Mouse (Mus musculus): Measurements from ENCODE around the gene Pkd2l1. TPM values are rescaled to one million over a fixed set of nuclear protein-coding genes. Genes with fewer than 3 reads are reported as not detected.

Pkd2l1 gene
- polyA plus RNA-seq (2016; fragmentation: Nextera tagmentation; extraction: Ambion mirVana) = 0.14 and 0.16 TPM in 2 replicates

- DNase-seq (ENCODE audit: extremely low spot score, low spot score) = no peak
- H3K4me3 ChIP-seq = no peak within 1 kb of the TSS
- no peaks in the 10 kb centered on the region for H3K27me3 ChIP-seq (ENCODE audit: poor library complexity, severe bottlenecking)
- no peaks in the 10 kb centered on the region for H3K9me3 ChIP-seq
- 51% methylated on average over 3 of the region's 3 CpGs for WGBS
- H3K4me1 ChIP-seq = peaks cover 15% of the 10 kb centered on the region
- H3K27ac ChIP-seq = 0 out of 2 replicates have a peak within 1 kb of the TSS, but pooled peaks have one; percentile 20
- no peaks in the 10 kb centered on the region for H3K36me3 ChIP-seq (replicated peaks)
These were observed at the start of gene Pkd2l1 for GRCm38 (mm10) chr19:44192342-44192741. Gene Pkd2l1, minus strand, starts transcription at chr19:44192442.

GRCm38 (mm10) chr19:44238906-44239305 is 46.7 kb upstream of the Pkd2l1 start:
- H3K4me1 ChIP-seq = peaks cover 7% of the 10 kb centered on the region
- H3K4me3 ChIP-seq = no peak overlapping the region
- no peaks in the 10 kb centered on the region for H3K27me3 ChIP-seq (ENCODE audit: poor library complexity, severe bottlenecking)
- H3K9me3 ChIP-seq = no peaks in the 10 kb centered on the region
- no peak overlapping the region for H3K27ac ChIP-seq
- H3K36me3 ChIP-seq (replicated peaks) = no peaks in the 10 kb centered on the region
- WGBS = 78% methylated on average over 2 of the region's 2 CpGs
- DNase-seq (ENCODE audit: extremely low spot score, low spot score) = no peak

DNA sequence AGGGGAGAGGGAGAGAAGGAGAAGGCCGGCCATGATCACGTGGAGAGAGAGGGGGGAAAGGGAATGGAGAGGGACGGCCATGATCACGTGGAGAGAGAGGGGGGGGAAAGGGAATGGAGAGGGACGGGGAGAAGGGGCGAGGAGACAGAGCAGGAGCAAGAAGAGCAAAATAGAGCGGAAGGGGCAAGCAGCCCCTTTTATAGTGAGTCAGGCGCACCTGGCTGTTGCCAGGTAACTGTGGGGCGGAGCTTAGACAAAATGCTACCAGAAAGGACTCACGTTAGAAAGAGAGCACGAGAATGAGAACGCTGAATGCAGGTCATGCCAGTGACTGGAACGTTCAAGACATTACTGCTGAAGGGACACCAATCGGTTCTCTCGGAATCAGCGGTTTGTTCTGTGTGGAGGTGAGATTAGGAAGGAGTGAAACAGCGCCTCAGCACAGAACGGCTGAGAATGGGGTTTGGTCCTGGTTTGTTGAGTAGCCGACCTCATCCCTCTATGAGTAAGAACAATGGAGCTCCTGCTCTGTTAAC is 45.3 kb upstream of the Pkd2l1 start:
- 17% methylated on average over 19 of the region's 19 CpGs for WGBS
- peak; percentile 24 for DNase-seq (ENCODE audit: extremely low spot score, low spot score)
- H3K36me3 ChIP-seq (replicated peaks) = no peaks in the 10 kb centered on the region
- H3K27ac ChIP-seq = peak overlapping the region; percentile 58
- peak overlapping the region; percentile 39 for H3K4me3 ChIP-seq
- H3K9me3 ChIP-seq = no peaks in the 10 kb centered on the region
- peaks cover 7% of the 10 kb centered on the region for H3K4me1 ChIP-seq
- H3K27me3 ChIP-seq (ENCODE audit: poor library complexity, severe bottlenecking) = no peaks in the 10 kb centered on the region

DNA sequence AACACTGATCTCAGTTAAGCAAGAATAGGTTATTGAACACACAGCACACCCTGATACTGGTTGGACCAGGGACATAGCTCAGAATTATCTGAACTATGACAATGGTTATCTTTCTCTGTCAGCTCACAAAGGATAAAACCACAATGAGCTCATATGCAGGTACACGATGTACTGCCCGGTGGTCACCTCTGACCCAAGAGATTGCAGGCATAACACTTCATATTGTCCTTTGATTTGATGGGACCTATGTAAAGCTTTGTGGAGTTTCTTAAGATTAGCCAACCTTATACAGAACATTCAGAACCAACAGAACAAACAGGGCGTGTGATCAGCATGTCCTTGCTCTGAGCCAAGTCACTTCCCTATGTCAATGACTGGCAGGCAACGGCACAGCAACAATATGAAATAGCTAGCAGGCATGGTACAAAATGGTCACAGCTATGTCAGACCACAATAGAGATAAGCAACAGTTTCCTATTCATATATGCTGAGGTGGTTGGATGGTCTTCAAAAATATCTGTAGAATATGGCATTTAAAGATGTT is 39.4 kb upstream of the Pkd2l1 start:
- no peaks in the 10 kb centered on the region for H3K27me3 ChIP-seq (ENCODE audit: poor library complexity, severe bottlenecking)
- WGBS = 91% methylated on average over 4 of the region's 4 CpGs
- H3K36me3 ChIP-seq (replicated peaks) = no peaks in the 10 kb centered on the region
- H3K27ac ChIP-seq = no peak overlapping the region
- H3K4me1 ChIP-seq = no peaks in the 10 kb centered on the region
- no peak overlapping the region for H3K4me3 ChIP-seq
- H3K9me3 ChIP-seq = no peaks in the 10 kb centered on the region
- DNase-seq (ENCODE audit: extremely low spot score, low spot score) = no peak

- Histone ChIP-seq H3K4me1 (no peaks in the 10 kb centered on the region), H3K9me3 (no peaks in the 10 kb centered on the region), H3K27ac (no peak overlapping the region), H3K27me3 (ENCODE audit: poor library complexity, severe bottlenecking) (no peaks in the 10 kb centered on the region), H3K36me3 (replicated peaks) (no peaks in the 10 kb centered on the region), H3K4me3 (no peak overlapping the region)
- DNase-seq (ENCODE audit: extremely low spot score, low spot score) = no peak
- WGBS = 87% methylated on average over 3 of the region's 3 CpGs
These were observed 38.0 kb upstream of the Pkd2l1 start for GRCm38 (mm10) chr19:44230212-44230611.

GRCm38 (mm10) chr19:44229776-44230175 is 37.5 kb upstream of the Pkd2l1 start:
- no peaks in the 10 kb centered on the region for H3K27me3 ChIP-seq (ENCODE audit: poor library complexity, severe bottlenecking)
- no peaks in the 10 kb centered on the region for H3K36me3 ChIP-seq (replicated peaks)
- no peak overlapping the region for H3K4me3 ChIP-seq
- no peaks in the 10 kb centered on the region for H3K4me1 ChIP-seq
- H3K9me3 ChIP-seq = no peaks in the 10 kb centered on the region
- WGBS = 79% methylated on average over 2 of the region's 2 CpGs
- H3K27ac ChIP-seq = no peak overlapping the region
- no peak for DNase-seq (ENCODE audit: extremely low spot score, low spot score)

GRCm38 (mm10) chr19:44225728-44226127 is 33.5 kb upstream of the Pkd2l1 start:
- Histone ChIP-seq H3K4me3 (no peak overlapping the region), H3K36me3 (replicated peaks) (no peaks in the 10 kb centered on the region), H3K4me1 (no peaks in the 10 kb centered on the region), H3K27me3 (ENCODE audit: poor library complexity, severe bottlenecking) (no peaks in the 10 kb centered on the region), H3K9me3 (no peaks in the 10 kb centered on the region), H3K27ac (no peak overlapping the region)
- no peak for DNase-seq (ENCODE audit: extremely low spot score, low spot score)
- WGBS = 85% methylated on average over 5 of the region's 5 CpGs

DNA sequence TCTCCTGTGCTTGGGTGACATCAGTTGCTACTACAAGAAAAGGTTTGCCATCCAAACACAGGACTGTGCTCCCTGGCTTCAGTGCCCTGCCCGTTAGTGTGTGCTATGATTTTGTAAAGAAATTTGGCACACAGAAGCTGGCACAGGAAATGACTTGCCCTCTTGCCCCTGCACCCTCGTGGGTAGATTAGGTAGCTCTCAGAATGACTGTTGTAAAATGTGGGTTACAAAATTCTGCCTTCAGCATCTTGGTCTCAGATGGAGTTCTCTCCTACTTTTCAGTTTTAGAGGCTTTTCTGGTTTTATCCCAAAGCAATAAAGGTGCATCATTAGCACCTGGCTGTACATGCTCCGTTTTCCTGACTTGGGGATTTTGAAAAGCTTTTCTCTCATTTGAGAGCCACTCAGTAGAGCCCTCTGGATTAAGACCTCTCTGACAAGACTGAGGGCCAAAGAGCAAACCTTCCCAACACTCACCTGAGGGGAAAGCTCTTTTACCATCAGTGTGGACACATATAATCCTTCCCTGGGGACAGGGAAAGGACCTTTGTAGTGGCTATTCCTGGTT is 25.8 kb upstream of the Pkd2l1 start:
- no peak overlapping the region for H3K27ac ChIP-seq
- 80% methylated on average over 3 of the region's 3 CpGs for WGBS
- H3K4me3 ChIP-seq = no peak overlapping the region
- no peaks in the 10 kb centered on the region for H3K27me3 ChIP-seq (ENCODE audit: poor library complexity, severe bottlenecking)
- H3K36me3 ChIP-seq (replicated peaks) = no peaks in the 10 kb centered on the region
- DNase-seq (ENCODE audit: extremely low spot score, low spot score) = no peak
- no peaks in the 10 kb centered on the region for H3K4me1 ChIP-seq
- no peaks in the 10 kb centered on the region for H3K9me3 ChIP-seq

GRCm38 (mm10) chr19:44215255-44215654 is 23.0 kb upstream of the Pkd2l1 start:
- no peaks in the 10 kb centered on the region for H3K27me3 ChIP-seq (ENCODE audit: poor library complexity, severe bottlenecking)
- no peak overlapping the region for H3K4me3 ChIP-seq
- no peaks in the 10 kb centered on the region for H3K36me3 ChIP-seq (replicated peaks)
- no peaks in the 10 kb centered on the region for H3K9me3 ChIP-seq
- no peak overlapping the region for H3K27ac ChIP-seq
- H3K4me1 ChIP-seq = no peaks in the 10 kb centered on the region
- no peak for DNase-seq (ENCODE audit: extremely low spot score, low spot score)
- 77% methylated on average over 12 of the region's 12 CpGs for WGBS

- peaks cover 8% of the 10 kb centered on the region; the same call in 1 of the 2 replicates for H3K4me1 ChIP-seq
- no peak for DNase-seq (ENCODE audit: extremely low spot score, low spot score)
- whole genome bisulfite sequencing = 82% methylated on average over 2 of the region's 2 CpGs
- no peak overlapping the region for H3K27ac ChIP-seq
- no peak overlapping the region for H3K4me3 ChIP-seq
- H3K27me3 ChIP-seq (ENCODE audit: poor library complexity, severe bottlenecking) = no peaks in the 10 kb centered on the region
- no peaks in the 10 kb centered on the region for H3K9me3 ChIP-seq
- H3K36me3 ChIP-seq (replicated peaks) = no peaks in the 10 kb centered on the region
These were observed 14.8 kb upstream of the Pkd2l1 start for GRCm38 (mm10) chr19:44207079-44207478.

GRCm38 (mm10) chr19:44203015-44203564 is 10.8 kb upstream of the Pkd2l1 start, which contains the start of gene Scd3:
Gene Scd3, plus strand, starts transcription at chr19:44203269.
- H3K36me3 ChIP-seq (replicated peaks) = no peaks in the 10 kb centered on the region
- no peak for DNase-seq (ENCODE audit: extremely low spot score, low spot score)
- H3K4me3 ChIP-seq = no peak within 1 kb of the TSS
- no peaks in the 10 kb centered on the region for H3K9me3 ChIP-seq
- H3K27me3 ChIP-seq (ENCODE audit: poor library complexity, severe bottlenecking) = no peaks in the 10 kb centered on the region
- WGBS = 93% methylated on average over 9 of the region's 9 CpGs
- no peak within 1 kb of the TSS for H3K27ac ChIP-seq
- H3K4me1 ChIP-seq = no peaks in the 10 kb centered on the region

DNA sequence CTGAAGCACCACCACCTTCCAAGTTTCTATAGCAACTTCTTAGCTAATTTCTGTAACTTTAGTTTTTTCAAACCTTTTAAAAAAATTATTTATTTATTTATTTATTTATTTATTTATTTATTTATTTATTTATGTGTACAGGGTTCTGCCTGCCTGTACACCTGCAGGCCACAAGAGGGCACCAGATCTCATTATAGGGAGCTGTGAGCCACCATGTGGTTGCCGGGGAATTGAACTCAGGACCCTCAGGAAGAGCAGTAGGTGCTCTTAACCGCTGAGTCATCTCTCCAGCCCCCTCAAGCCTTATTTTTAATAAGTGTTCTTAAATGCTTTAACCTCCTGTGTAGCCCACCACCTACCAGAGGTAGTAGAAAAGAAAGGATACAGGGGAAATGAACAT is 6.7 kb upstream of the Pkd2l1 start:
- no peaks in the 10 kb centered on the region for H3K9me3 ChIP-seq
- 70% methylated on average over 2 of the region's 2 CpGs for whole genome bisulfite sequencing
- H3K27me3 ChIP-seq (ENCODE audit: poor library complexity, severe bottlenecking) = no peaks in the 10 kb centered on the region
- DNase-seq (ENCODE audit: extremely low spot score, low spot score) = no peak
- H3K36me3 ChIP-seq (replicated peaks) = no peaks in the 10 kb centered on the region
- no peak overlapping the region for H3K4me3 ChIP-seq
- no peak overlapping the region for H3K27ac ChIP-seq
- no peaks in the 10 kb centered on the region; the same call in 1 of the 2 replicates for H3K4me1 ChIP-seq

DNA sequence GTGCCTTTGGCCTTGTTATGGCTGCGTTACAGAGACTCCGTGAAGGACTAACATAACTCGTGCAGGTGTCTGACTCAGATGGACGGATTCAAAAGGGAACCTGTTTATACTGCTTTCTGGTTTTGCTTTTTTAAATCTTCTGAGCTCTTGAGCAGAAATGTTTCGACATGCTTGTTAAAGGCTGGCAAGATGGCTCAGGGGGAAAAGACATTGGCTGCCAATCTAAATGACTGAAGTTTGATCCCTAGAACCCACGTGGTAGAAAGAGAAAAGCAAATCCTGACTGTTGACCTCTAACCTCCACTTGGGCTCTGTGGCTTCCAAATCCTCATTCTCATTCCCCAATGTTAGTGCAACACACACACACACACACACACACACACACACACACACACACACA is 6.3 kb upstream of the Pkd2l1 start:
- no peak for DNase-seq (ENCODE audit: extremely low spot score, low spot score)
- Histone ChIP-seq H3K36me3 (replicated peaks) (no peaks in the 10 kb centered on the region), H3K9me3 (no peaks in the 10 kb centered on the region), H3K27me3 (ENCODE audit: poor library complexity, severe bottlenecking) (no peaks in the 10 kb centered on the region), H3K4me3 (no peak overlapping the region), H3K27ac (no peak overlapping the region), H3K4me1 (no peaks in the 10 kb centered on the region; the same call in 1 of the 2 replicates)
- WGBS = 90% methylated on average over 6 of the region's 6 CpGs

Measured in forebrain, embryonic 10.5 days (tissue).